Mouse (Mus musculus) ES-E14 (cell line): ENCODE data around the gene Sh3d19. TPM values are rescaled to one million over a fixed set of nuclear protein-coding genes. Genes with fewer than 3 reads are reported as not detected.

ENCODE experiments used
- DNase-seq: peaks from one replicate; pipeline ENCODE4 v3.0.0-alpha.2; 2013; ENCODE audit warnings: low read depth, low spot score
- H3K27ac ChIP-seq: 2 replicates; pipeline ENCODE4 v1.5.1; 2012; ENCODE audit warnings: low read depth, mild to moderate bottlenecking, low read length, moderate library complexity, mixed read lengths; ENCODE audit not compliant: poor library complexity, insufficient read depth, severe bottlenecking
- H3K36me3 ChIP-seq: 2 replicates; pipeline ENCODE4 v1.6.1; 2012; ENCODE audit warnings: mild to moderate bottlenecking, low read length, moderate library complexity, mixed read lengths; ENCODE audit not compliant: control insufficient read depth, poor library complexity, insufficient read depth, severe bottlenecking
- H3K4me1 ChIP-seq, 2 experiments: fragments of 150-350 bp in 1 of 2; sonication (generic) in 1 of 2; 2 replicates each; pipeline ENCODE4 v1.6.1; 2012; ENCODE audit warnings: low read length in 2 of 2, mild to moderate bottlenecking in 1 of 2, mixed read lengths in 1 of 2; ENCODE audit not compliant: control insufficient read depth in 2 of 2, insufficient read depth in 2 of 2, poor library complexity in 1 of 2
- H3K4me3 ChIP-seq, 2 experiments: fragments of 150-350 bp in 1 of 2; sonication (generic) in 1 of 2; 2 replicates each; pipeline ENCODE4 v1.5.1; 2012; ENCODE audit warnings: low read length in 2 of 2, low read depth in 1 of 2, mild to moderate bottlenecking in 1 of 2, mixed read lengths in 1 of 2; ENCODE audit not compliant: insufficient read depth in 1 of 2, poor library complexity in 1 of 2, severe bottlenecking in 1 of 2
- H3K9ac ChIP-seq: 2 replicates; pipeline ENCODE4 v1.6.1; 2012; ENCODE audit warnings: low read depth, mild to moderate bottlenecking, low read length, mixed read lengths; ENCODE audit not compliant: poor library complexity, insufficient read depth, severe bottlenecking
- H3K9me3 ChIP-seq: fragments of 150-350 bp; sonication (generic); 2 replicates; pipeline ENCODE4 v1.6.1; 2012; ENCODE audit warnings: low read depth, mild to moderate bottlenecking, low read length; ENCODE audit not compliant: control insufficient read depth, insufficient read depth
- CHD2 ChIP-seq: IDR thresholded peaks from 2 replicates; pipeline ENCODE4 v1.6.1; 2014; ENCODE audit warnings: mild to moderate bottlenecking, low read depth, low read length, inconsistent platforms
- HCFC1 ChIP-seq: IDR thresholded peaks from 2 replicates; pipeline ENCODE4 v1.6.1; 2012; ENCODE audit warnings: low read length, inconsistent platforms, borderline replicate concordance; ENCODE audit not compliant: insufficient read depth
- MAFK ChIP-seq: IDR thresholded peaks from 2 replicates; pipeline ENCODE4 v1.6.1; 2014; ENCODE audit warnings: mild to moderate bottlenecking, low read depth, low read length, inconsistent platforms; ENCODE audit not compliant: insufficient read depth
- ZC3H11A ChIP-seq: IDR thresholded peaks from 2 replicates; pipeline ENCODE4 v1.6.1; 2012; ENCODE audit warnings: low read depth, mild to moderate bottlenecking, inconsistent platforms, low read length, borderline replicate concordance
- ZNF384 ChIP-seq: IDR thresholded peaks from 2 replicates; pipeline ENCODE4 v1.6.1; 2012; ENCODE audit warnings: low read depth, low read length, inconsistent platforms
- in situ Hi-C, 2 experiments: fragments of 600-800 bp; cut with MboI; formaldehyde crosslinking; loops; one replicate each; pipeline ENCODE4 v1.15.1; 2025; ENCODE audit warnings: low sequenced_read_pairs in 2 of 2, inconsistent platforms in 1 of 2; ENCODE audit not compliant: unreplicated experiment in 2 of 2
- total RNA-seq: library from RNA; depleted of rRNA; stranded (reverse); fragments of 300-350 nt; gene quantifications from 2 replicates; pipeline ENCODE4 v1.2.3, GENCODE M21; 2012

Sh3d19 gene
- total RNA-seq, 1 experiment = 13.2 TPM

DNA sequence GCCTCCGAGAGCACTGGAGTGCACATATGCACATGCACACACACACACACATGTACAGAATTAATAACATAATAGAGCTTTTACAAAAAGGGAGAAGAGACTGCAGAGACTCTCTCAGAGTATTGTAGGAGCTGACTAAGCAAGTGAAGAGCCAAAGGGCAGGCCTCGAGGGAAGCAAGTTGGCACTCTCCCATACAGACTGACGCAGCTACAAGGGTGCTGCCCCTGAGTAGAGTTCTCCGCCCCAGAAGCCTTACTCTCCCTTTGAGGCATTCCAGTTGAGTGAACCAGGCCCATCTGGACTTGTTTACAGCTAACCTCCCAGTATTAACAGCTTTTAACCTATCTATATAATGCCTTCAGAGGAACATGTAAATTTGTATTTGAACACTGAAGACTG, 85.8 kb downstream of the Sh3d19 start:
- Histone ChIP-seq H3K4me3 (no peak overlapping the region), H3K9ac (no peak overlapping the region), H3K4me1 (no peaks in the 10 kb centered on the region), H3K9me3 (no peaks in the 10 kb centered on the region), H3K27ac (no peak overlapping the region), H3K36me3 (no peaks in the 10 kb centered on the region)
- no peak for DNase-seq
- in situ Hi-C loops = no loop called here
- no peak for TF ChIP-seq CHD2
- TF ChIP-seq HCFC1 = no peak
- TF ChIP-seq ZNF384 = no peak
- no peak for TF ChIP-seq ZC3H11A
- TF ChIP-seq MAFK = no peak

DNA sequence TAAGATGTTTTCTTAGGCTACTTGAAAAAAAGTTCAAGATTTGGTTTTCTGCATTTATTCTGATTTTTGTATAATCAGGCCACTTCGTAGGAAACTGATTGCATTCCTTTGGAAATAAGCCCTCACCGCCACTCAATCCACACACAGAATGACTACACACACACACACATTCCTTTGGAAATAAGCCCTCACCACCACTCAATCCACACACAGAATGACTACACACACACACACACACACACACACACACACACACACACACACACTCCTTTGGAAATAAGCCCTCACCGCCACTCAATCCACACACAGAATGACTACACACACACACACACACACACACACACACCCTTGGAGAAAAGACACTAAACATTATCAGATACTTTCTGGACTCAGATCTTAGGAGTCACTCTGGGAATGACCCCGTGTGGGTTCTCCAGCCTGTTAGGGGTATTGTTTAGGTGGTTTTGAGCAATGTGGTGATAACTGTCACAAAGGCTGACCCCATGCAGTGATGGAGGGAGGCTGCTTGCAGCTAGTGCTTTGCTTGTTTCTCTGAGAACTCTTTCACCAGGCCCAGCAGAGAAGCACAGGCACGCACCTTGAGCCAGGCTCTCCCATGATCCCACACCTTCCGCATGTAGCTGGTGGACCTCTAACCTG, 86.7 kb downstream of the Sh3d19 start:
- in situ Hi-C loops = no loop called here
- TF ChIP-seq CHD2 (no peak), MAFK (no peak), ZNF384 (no peak), HCFC1 (no peak), ZC3H11A (no peak)

DNA sequence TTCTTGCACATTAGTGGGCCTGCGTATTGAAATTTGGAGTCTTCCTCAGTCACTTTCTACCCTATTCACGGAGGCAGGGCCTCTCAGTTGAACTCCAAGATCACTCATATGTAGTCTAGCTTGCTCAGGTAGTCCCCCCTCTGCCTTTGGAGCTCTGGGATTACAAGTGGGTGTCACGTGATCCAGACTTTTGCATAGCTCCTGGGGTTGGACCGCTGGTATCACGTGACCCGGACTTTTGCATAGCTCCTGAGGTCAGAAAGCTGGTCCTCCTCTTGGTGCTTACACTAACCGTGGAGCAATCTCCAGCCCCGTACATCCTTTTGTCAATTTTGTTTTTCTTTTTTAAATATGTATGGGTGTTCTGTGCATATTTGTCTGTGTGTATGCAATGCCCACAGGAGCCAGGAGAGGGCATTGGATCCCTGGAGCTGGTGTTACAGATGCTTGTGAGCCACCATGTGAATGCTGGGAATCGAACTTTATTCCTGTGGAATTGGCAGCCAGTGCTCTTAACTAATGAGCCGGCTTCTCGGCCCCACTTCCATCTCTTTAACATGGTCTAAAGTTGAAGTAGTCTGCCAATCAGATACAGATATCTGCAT, 98.8 kb downstream of the Sh3d19 start:
- Histone ChIP-seq H3K27ac (no peak overlapping the region), H3K4me3 (no peak overlapping the region), H3K9me3 (no peaks in the 10 kb centered on the region), H3K36me3 (no peaks in the 10 kb centered on the region), H3K9ac (no peak overlapping the region), H3K4me1 (no peaks in the 10 kb centered on the region)
- TF ChIP-seq MAFK = no peak
- no peak for TF ChIP-seq ZNF384
- TF ChIP-seq CHD2 = no peak
- no peak for TF ChIP-seq ZC3H11A
- no peak for TF ChIP-seq HCFC1
- DNase-seq = peak; percentile 13
- in situ Hi-C loops = no loop called here

More for the DNA sequence above, 86.7 kb downstream of the Sh3d19 start:
- no peak overlapping the region for H3K9ac ChIP-seq
- H3K27ac ChIP-seq = no peak overlapping the region
- no peaks in the 10 kb centered on the region for H3K36me3 ChIP-seq
- DNase-seq = no peak
- H3K4me1 ChIP-seq = no peaks in the 10 kb centered on the region
- H3K9me3 ChIP-seq = no peaks in the 10 kb centered on the region
- no peak overlapping the region for H3K4me3 ChIP-seq

DNA sequence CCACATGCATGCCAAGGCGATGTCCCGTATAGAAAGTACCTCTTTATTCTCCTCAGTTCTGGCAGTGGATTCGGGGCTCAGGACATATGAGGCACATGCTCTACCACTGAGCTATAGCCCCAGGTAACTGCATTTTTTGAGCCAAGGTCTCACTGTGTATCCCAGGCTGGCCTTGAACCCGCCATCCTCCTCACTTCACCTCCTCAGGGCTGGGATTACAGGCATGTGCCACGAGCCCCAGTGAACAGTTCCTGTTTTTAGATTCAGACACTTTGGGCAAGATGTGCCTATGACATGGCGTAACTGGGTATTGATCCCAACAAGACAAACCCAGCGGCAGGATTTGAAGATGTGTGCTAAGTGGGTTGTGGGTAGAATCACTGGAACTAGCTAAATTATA, 99.9 kb downstream of the Sh3d19 start:
- Histone ChIP-seq H3K36me3 (no peaks in the 10 kb centered on the region), H3K4me1 (no peaks in the 10 kb centered on the region), H3K27ac (no peak overlapping the region), H3K4me3 (no peak overlapping the region), H3K9me3 (no peaks in the 10 kb centered on the region), H3K9ac (no peak overlapping the region)
- no peak for DNase-seq
- TF ChIP-seq HCFC1 = no peak
- TF ChIP-seq MAFK = no peak
- no peak for TF ChIP-seq CHD2
- TF ChIP-seq ZC3H11A = no peak
- TF ChIP-seq ZNF384 = no peak
- in situ Hi-C loops = no loop called here
